Mouse (Mus musculus): ENCODE results near the gene Tmprss13. TPM values are rescaled to one million over a fixed set of nuclear protein-coding genes. Genes with fewer than 3 reads are reported as not detected.

Gene Tmprss13
- total RNA-seq, 2 experiments from 2014 or later = 0.24 to 0.50 TPM

DNA sequence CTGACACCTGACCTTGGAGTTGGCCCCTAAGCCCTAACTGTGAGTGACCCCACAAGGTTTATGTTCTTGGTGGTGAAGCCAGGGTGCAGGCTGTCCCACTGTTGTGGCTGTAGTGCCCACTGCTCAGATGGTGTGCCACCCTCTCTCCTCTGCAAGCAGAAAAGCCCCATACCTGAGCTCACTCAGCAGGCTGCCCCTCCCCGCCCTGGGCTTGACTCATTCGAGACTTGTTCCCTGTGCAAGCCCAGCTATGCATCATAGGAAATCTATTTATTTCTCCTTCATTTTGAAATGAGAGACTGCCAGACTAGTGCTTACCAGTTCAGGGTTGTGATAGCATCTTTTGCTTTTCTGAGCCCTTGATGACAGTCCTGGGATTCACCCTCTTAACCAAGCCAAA, 18.5 kb downstream of the Tmprss13 start:
- no peak for DNase-seq

DNA sequence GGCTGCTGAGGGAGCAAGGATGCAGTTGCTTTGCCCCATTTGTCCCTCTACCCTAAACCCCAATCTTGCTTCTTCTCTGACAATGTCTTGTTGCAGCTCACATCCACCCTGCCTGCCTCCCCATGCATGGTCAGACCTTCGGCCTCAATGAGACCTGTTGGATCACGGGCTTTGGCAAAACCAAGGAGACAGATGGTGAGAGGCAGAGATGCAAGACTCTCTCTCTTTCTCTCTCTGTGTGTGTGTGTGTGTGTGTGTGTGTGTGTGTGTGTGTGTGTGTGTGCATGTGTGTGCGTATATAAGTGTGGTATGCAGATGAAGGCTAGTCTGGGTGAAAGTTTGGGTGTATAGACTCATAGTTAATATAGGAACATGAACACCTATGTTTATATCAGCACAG, 24.2 kb downstream of the Tmprss13 start:
- DNase-seq = no peak

DNA sequence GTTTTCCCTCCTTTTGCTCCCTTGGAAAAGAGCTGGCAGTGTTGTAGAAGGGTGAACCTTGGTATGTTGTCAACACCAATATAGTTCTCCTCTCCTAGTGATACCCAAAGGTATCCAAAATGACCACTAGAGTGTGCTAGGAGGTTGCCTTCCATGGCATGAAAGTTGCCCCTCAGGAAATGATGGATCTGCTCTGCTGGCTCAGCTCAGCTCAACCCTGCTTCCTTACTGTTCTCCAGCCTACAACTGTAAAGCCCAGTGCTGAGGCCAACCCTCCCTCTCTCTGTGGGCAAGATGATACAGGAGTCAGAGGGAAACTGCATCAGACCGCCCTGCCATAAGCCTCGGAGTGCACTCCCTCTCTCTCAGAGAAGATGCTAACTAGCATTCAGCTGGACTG, 26.6 kb downstream of the Tmprss13 start:
- peak; percentile 33 for DNase-seq

DNA sequence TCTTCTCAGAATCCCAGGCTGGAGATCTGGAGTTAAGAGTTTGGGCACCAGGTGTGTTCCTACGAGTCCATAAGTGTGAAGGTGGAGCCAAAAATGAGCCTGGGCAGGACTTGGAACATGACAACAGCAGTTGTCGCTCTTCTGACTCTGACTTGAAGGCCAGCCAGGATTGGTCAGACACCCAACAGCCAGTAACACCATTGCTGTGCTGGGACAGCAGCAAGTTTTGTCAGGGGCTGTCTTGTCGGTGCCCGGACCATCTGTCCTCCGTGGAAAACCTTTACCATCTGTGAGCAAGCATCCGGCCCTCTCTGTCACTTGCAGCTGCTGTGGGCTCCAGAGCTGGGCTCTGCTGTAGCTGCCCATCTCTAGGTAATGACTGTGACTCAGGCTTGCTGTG, 27.4 kb downstream of the Tmprss13 start:
- no peak for DNase-seq

DNA sequence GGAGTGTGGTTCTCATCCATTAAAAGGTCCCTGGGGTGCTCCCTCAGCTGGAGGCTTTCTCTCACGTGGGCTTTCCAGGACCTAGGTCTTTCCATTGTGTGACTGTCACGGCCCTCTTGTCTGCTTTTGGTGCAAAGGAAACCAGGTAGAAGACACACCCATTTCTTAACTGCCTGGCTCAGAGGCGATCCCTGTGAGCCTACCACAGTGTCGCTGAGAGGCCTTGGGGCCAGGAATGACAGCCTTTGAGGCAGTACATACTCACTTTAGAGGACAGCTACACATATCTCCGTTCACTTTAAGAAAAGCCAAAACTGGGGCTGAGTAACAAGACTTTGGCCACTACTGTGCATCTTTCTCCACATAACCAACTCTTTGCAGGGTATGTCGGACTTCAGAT, 29.7 kb downstream of the Tmprss13 start:
- DNase-seq = no peak

DNA sequence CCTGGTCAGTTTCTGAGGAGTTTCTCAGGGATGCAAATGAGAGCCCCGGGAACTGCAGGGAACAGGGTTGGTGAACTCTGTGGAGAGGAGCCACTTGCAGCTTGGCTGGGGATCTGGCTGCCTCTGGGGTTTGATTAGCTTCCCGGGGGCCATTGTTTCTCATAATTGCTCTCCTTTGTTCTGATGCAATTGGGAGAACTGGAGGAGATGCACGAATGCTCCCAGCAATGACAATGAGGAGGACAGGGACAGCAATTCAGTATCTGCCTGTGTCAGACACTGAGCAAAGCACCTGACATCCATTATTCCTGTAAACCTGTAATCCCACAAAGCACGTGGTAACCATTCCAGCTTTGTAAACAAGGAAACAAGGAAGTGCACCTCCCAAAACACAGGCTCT, 30.3 kb downstream of the Tmprss13 start:
- DNase-seq = no peak

DNA sequence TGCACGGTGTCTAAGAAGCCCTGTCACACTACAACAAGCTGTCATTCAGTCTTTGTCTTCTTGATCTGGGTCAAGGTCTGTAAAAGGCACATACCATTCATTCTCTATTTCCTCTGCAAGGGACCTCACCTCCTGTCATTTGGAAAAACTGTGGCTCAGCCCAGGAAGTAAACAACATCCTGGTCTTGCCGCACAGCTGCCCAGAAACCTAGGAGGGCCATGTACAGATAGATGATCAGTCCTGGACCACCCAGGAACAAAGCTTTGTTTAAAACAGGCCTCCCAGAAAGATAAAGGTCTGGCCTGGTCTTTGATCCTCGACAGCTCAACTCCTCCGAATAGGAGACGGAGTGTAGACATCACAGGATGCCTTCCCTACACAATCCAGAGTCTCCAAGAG, 31.0 kb downstream of the Tmprss13 start:
- DNase-seq = no peak

DNA sequence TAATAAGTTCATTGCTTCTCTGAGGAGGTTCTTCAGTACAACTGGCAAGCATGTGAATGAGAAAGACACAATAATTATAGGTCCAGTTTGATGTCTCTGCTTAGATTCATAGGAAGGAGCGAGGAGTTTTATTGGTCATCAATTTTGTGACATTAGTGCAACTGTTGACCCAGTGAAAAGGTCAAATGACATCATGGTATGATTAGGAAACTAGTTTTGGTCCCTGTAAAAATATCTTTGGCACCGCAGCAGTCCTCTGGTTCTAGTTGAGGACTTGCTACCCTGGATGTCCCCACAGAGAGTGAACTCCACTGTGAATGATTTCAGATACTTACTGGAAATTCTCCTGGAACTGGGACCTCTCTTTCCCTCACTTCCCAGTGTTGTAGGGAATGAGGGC, 36.3 kb downstream of the Tmprss13 start:
- no peak for DNase-seq

DNA sequence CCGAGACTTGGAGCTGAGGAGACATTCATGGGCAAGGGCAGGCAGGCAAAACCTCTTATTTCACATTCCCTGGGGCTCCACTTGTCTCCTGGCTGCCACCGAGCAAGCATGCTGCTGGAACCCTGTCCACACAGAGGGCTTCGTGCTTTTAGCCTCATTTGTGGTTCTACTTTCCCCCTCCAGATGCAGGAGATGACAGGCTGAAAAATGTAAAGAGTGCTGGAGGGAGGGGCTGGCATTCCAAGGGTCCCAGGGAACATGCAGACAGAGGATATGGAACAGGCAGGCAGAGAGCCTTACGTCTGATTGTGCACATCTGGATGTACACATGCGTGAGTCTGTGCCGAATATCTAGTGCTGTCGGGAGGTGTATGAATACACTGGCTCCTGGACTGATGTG, 39.5 kb downstream of the Tmprss13 start:
- no peak for DNase-seq

DNA sequence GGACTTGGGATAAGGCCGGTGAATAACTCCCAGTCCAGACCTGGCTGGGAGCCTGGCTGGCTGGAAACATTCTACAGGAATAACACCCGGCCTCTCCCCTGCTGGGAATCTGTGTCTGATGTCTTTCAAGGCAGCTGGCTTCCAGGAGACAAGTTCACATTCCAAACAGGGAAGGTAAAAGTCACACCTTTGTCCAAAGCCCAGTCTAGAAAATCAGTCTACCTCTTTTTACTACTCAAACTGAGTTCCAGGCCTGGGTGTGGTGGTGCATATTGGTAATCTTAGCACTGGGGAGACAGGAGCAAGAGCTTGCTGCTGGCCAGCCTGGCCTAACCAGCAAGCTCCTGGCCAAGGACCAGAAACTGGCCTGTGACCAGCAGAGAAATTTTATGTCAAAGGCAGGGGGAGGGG, 43.2 kb downstream of the Tmprss13 start:
- DNase-seq = peak; percentile 50

DNA sequence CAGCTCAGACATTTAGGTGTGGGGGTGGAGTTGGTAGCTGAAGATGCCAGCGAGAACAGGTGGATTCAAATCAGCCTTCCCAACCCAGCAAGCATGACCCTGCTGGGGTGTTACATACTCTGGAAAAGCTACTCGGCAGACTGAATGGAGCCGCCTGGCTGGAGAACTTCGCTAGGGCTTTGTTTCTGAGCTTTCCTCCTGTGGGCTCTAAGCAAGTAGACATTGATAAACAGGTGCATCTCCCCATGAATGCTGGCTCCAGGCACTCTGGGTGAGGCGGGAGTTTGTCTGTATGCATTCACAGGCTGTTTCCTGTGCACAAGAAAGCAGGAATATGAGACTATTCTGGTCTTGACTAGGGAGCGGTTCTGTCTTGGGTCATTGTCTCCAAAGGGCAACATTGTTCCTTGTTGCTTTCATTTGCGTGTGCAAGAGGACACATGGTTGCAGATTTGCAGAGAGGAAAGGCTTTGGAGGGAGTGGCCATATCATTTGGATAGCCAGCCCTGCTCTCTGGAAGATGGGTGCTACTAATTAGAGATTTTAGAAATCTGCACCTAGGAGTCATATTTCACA, 44.8 kb downstream of the Tmprss13 start:
- no peak for DNase-seq

DNA sequence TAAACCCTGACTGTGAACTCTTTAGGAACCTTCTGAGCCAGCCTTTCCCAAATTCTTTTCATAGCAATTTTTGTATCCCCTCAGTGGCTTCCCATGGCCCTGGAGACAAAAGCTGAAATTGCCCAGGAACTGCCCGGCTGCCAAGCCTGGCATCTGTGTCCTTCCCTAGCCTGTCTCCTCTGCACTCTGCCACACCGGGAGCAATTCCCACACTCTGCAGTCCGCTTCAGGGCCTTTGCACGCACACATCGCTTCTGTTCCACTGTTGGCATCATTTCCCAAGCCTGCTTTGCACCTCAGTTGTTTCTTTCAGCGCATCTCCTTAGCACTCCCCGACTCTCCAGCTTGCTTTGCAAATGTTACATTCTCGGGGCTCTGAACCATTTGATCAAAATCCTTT, 48.8 kb downstream of the Tmprss13 start:
- DNase-seq = no peak

DNA sequence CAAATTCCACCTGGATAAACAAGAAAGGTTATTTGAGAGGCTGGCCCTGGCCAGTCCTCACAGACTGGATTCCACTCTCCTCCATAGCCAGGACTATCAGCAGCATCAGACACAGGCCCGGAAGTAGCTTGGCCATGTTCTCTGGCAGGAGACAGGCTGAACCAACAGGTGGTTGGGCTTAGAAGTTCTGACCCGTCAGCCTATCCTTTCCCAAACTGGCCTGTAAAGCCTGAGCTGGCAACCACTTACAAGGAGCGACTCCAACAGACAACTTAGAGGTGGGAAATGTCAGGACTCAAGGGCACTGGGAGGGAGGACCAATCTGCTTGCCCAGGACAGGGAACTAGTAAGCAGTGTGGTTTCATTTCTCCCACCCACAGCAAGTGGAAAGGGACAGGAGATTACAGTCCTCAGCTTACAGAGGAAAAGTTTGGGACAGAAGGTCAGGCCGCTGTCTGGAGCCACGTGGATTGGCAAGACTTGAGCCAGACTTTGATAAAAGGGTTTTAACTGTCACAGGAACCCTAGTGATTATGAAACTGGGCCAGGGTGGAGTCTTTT, 49.5 kb downstream of the Tmprss13 start:
- DNase-seq = no peak

DNA sequence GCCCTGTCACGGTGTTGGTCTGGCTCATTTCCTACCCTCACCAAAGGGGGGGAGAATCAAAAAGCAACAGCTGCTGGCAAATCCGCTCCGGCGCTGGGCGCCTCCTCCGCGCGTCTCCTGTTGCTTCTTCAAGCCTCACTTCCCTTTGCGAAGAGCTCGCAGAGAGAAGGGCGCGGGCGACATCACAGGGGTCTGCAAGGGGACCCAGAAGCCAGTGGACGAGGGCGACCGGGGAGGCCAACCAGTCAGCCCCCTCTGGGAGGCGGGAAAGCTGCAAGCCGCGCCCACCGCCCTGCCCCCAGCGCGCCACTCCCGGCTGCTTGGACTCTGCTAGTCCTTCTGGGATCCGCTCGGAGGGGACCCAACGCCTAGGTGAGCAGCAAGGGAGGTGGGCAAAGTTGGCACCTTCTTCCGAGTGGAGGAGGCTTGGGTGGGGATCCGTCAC, 51.2 kb downstream of the Tmprss13 start, which contains the start of gene Fxyd6:
TSS of gene Fxyd6 (plus strand) at position 69 of the 445 bp plus-strand sequence.
- peak; percentile 68 for DNase-seq

DNA sequence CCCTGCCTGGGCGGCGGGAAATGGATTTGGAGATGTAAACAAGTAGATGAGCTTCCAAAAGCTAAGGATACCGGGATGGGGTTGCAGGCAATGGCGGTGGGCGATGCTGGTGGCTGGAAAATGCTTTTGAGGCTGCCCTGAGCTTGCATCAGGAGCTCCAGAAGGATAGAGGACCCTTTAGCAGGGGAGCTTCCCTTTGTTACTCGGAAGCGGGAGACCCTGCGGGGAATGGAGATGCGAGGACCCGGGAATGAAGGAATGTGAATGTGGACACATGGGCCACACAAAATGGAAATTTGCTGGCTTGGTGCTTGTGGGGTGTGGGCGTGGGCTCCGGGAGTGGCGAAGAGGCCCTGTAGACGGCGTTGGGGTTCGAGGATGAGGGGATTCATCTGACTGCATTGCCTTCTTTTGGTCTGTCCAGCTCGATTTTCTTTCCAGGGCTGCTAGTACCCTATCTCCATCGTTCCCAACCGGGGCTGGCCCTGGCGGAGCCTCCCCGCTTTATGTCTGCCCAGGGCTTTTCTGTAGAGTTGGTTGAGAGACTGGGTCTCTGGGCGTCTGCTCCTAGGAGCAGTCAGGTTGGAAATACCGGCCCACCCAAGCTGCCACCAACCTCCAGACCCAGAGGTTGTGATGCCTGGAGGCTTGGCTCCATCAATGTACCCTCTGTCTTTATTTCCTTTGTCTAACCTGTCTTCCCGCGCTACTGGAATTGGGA, 51.9 kb downstream of the Tmprss13 start:
- DNase-seq = no peak

DNA sequence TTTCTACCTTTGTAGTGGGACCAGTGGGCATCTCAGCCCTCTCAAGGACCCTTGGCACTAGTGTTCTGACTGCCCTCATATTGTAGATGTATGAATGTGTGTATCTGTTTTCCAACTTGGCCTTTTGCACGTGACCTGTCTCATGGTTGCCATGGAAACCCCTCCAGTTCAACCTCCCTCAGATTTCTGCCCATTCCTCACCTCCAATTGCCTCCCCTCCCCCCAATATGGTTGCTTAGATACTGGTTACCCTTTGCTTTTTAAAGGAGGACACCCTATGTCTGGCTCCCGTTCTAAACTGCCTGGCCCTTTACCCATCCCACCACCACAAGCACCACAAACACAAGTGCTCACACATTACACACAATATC, 52.4 kb downstream of the Tmprss13 start:
- no peak for DNase-seq

DNA sequence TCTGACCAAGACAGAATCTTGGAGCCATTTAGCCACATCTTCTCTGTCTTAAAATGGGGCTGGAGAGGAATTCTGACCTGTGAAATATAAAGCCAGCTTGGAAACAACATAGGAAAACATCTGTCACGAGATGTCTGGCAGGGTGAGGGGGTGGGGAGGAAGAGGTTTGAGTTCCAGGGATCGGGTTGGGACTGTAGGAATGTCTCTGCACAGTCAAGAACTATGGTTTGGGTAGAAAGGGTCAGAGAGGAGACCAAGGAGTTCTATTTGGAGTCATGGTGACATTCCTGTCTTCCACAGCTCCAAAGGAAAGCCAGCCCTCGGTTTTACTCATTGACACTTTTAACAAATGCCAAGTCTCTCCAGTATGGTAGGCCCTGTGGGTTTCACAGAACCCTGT, 55.0 kb downstream of the Tmprss13 start:
- DNase-seq = no peak

DNA sequence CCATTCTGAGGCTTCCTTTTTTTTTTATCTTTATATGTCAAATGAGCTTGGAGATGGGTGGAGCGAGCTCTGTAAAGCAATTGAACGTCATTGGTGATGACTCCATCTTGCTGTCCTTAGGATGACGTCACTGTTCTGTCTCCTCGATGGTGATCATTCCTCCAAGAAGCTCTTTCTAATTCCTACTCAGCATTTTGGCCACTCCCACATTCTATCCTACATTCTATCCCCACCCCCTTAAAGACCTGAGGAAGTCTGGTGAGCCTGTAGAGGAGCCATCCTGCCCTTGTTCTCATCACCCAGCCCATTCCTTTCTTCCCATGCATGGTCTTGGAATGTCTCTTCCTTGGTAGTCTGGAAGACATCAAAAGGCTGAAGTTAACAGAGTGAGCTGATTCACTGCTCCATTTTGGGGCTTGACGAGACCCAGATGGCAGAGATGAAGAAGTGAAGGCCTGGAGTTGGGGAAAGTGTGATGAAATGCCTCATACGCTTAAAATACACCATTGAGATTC, 56.1 kb downstream of the Tmprss13 start:
- DNase-seq = no peak

DNA sequence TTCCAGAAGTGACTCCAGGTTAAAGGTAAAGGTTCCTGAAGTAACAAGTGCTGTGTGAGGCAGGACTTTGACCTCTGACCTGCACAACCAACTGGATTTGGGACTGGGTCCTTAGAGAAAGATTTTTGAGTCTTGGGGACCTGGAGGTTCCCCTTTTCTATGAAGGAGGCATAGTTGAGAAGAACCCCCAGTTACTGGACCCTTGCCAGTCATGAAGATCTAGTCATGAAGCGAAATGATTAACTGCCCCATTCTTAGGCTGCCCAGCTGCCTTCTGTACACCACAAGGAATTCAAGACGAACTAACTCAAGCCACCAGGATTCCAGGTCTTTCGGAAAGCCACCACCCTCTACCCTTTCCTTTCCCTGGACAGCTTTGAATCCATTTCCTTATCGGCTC, 57.5 kb downstream of the Tmprss13 start:
- no peak for DNase-seq

DNA sequence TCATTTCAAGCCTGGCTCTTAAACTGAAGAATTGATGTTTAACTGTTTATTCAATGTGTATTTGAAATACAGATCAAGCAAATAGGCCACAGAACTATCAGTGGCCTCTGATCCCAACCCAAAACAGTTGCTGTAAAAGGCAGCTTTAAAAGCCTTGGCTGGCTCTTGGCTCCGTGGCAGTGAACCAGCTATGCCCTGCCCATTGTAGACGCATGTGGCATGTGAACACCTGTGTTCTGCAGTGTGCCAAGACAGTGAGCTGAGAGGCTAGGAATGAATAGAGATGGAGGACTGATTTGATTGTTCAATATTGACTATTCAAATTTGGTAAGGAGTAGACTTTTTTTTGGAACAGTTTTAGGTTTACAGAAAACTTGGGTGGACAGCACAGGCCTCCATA, 58.0 kb downstream of the Tmprss13 start:
- no peak for DNase-seq

DNA sequence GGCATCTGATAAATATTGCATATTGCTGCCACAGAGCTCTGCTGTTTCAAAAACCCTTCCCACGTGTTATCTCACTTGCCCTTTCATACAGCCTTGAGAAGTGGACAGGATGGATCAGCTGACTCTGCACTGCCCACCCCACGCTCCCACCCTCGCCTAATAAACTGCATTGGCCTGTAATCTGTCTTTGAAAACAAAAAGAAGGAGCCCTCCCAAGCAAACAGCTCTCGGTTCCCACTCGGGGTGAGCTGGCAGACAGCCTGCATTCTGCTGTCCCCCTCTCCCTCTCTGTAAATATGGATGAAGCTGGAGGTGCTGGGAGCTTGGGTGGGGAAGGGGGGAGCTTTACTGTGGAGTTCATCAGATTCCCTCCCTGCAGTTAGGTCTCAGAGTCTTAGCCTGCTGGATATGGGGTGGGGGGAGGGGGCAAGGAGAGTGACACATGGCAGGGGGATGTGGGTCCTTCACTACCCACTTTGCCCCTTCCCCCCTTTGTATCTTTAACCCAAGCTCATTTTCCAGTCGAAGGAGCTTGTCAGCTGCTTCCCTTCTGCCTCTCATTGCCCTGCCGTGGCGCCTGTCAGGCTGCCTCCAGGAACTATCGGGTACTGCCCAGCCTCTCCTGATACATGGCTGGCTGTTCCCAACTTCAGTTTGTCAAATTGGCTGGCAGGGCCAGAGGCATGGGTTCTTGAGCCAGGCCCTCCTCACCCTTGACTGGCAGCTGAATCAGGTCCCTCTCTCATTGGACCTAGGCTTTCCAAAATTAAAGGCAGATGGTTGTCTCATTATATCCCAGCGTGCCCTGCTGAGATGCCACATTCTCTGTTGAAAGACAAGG, 61.7 kb downstream of the Tmprss13 start:
- no peak for DNase-seq

DNA sequence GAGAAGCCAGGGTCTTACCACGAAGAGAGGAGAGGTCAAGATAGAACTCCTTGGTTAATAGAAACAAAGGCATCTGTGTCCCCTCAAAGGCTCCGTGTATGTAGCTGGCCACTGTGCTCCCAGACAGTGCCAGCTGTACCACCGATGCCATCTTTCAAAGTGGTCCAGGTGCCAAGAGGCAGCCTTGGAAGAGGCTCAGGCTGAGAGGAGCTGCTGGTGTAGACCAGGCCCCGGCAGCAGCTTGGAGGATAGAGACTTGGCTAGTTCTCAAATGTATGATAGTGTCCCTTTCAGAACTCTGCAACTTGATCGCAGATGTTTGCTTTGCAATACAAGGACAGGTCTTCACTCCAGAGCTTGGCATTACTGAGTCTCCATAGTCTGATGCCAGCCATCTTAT, 63.4 kb downstream of the Tmprss13 start:
- no peak for DNase-seq

DNA sequence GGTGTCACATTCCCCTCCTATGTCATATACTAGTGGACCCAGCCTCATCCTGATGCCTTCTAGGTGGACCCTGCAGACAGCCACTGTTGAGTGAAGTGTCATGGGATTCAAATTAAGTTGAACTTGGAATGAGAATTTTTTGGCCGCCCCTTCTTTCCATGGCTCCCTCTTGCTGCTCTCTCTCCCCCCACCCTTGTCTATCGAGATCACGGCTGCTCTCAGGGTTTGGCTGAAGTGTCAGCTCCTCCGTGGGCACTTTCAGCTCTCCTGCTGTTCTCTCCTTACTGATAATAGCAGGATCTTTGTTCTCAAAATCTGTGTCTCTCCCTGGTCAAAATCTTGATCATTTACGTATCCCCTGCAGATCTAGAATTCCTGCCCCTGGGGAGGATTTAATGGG, 63.9 kb downstream of the Tmprss13 start:
- no peak for DNase-seq

Measured in heart, postnatal 4 days (tissue).